Mouse (Mus musculus): ENCODE data around the gene Borcs6.

Gene Borcs6

GRCm38 (mm10) chr11:69071262-69071661, 11.7 kb downstream of the Borcs6 start:
- DNase-seq: no peak

- no peak for DNase-seq
Observed at GRCm38 (mm10) chr11:69072234-69072633, 12.7 kb downstream of the Borcs6 start.

GRCm38 (mm10) chr11:69072666-69073064, 13.1 kb downstream of the Borcs6 start:
- no peak for DNase-seq

- DNase-seq: peak; percentile 76 to 86
Observed at GRCm38 (mm10) chr11:69073065-69073888, 13.8 kb downstream of the Borcs6 start.

GRCm38 (mm10) chr11:69073951-69074775, 14.6 kb downstream of the Borcs6 start:
- DNase-seq: no peak

GRCm38 (mm10) chr11:69074776-69075069, 15.2 kb downstream of the Borcs6 start:
- no peak for DNase-seq

- peak in 1 of 2 experiments; percentile 6 for DNase-seq
Observed at GRCm38 (mm10) chr11:69075764-69076479, 16.4 kb downstream of the Borcs6 start.

GRCm38 (mm10) chr11:69076572-69076971, 17.1 kb downstream of the Borcs6 start:
- no peak for DNase-seq

GRCm38 (mm10) chr11:69077316-69077715, 17.8 kb downstream of the Borcs6 start:
- DNase-seq: no peak

GRCm38 (mm10) chr11:69078041-69078440, 18.5 kb downstream of the Borcs6 start:
- DNase-seq: no peak

GRCm38 (mm10) chr11:69078805-69079438, 19.4 kb downstream of the Borcs6 start:
- DNase-seq: peak; percentile 39

GRCm38 (mm10) chr11:69080102-69080854, 20.8 kb downstream of the Borcs6 start:
- DNase-seq: peak in 1 of 2 experiments; percentile 15

- no peak for DNase-seq
Observed at GRCm38 (mm10) chr11:69080855-69081222, 21.3 kb downstream of the Borcs6 start.

GRCm38 (mm10) chr11:69081613-69082012, 22.1 kb downstream of the Borcs6 start:
- peak in 1 of 2 experiments; percentile 14 for DNase-seq

GRCm38 (mm10) chr11:69085608-69086007, 26.1 kb downstream of the Borcs6 start:
- DNase-seq: no peak

- no peak for DNase-seq
Observed at GRCm38 (mm10) chr11:69086390-69086789, 26.9 kb downstream of the Borcs6 start.

GRCm38 (mm10) chr11:69087082-69087481, 27.6 kb downstream of the Borcs6 start:
- no peak for DNase-seq

- no peak for DNase-seq
Observed at GRCm38 (mm10) chr11:69087597-69087996, 28.1 kb downstream of the Borcs6 start.

- DNase-seq: peak; percentile 93 to 95
Observed at GRCm38 (mm10) chr11:69088103-69088855, 28.8 kb downstream of the Borcs6 start, which contains the start of gene Vamp2. TSS of gene Vamp2 (plus strand) at chr11:69088490.

- DNase-seq: no peak
Observed at GRCm38 (mm10) chr11:69088856-69089615, 29.5 kb downstream of the Borcs6 start.
